ENCODE assay signal across 23 mouse cellular contexts in the genomic region with DNA sequence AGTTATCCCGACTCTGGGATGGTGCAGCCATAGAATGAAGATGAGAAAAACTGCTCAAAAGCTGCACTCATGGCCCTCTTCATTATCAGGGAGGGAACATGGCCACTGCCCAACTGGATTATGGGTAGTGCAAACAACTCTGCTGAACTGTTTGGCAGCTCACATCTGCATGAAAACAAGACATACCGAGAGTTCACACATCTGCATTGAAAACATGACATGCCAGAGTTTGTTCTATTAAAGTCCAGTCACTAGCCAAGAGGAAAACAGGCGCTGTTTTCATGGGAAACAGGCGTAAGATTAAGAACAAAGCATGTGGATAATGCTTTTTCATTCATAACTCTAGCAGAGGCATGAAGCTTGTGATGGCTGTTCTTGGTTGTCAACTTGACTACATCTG. TPM values are rescaled to one million over a fixed set of nuclear protein-coding genes. Genes with fewer than 3 reads are reported as not detected.
DNase-seq lines count a peak whose midpoint lies in the region; ATAC-seq and TF ChIP-seq lines count a peak whose summit lies in the region.
"Had no signal": no experiment of that assay in that cellular context is flagged by ENCODE, and none has a peak within 500 bp of the region (broad histone marks: within the 10 kb centered on the region; RNA-seq: fewer than 3 reads in every experiment).

No protein-coding gene starts in this region.

- no peak for TF ChIP-seq CTCF in gastrocnemius, adult 2 months (IDR thresholded peaks at IDR 0.05)
- no peak for TF ChIP-seq CTCF in lung, embryonic 14.5 days (IDR thresholded peaks at IDR 0.05; ENCODE audit: low read depth)

- no peak for ATAC-seq in lung, embryonic 14.5 days (ENCODE audit: insufficient read depth)
- ATAC-seq in limb, embryonic 13.5 days (ENCODE audit: low FRiP score, low read depth), result no peak
- ATAC-seq: activated CD4-positive, CD25-positive, alpha-beta regulatory T cell, adult 4 months; forebrain, embryonic 15.5 days; inflammation-experienced regulatory T-cells, adult 6 months had no signal

- no peaks in the 10 kb centered on the region for H3K27me3 ChIP-seq in lung, embryonic 14.5 days (ENCODE audit: insufficient read depth, low read length)
- H3K27me3 ChIP-seq in limb, embryonic 13.5 days, result no peaks in the 10 kb centered on the region
- H3K27me3 ChIP-seq: forebrain, embryonic 15.5 days; hindbrain, embryonic 13.5 days; neural tube, embryonic 12.5 days had no signal

- H3K4me2 ChIP-seq in lung, embryonic 14.5 days, result peak overlapping the region; percentile 13; the same call in 1 of the 2 replicates
- H3K4me2 ChIP-seq in limb, embryonic 13.5 days (replicated peaks), result no peak overlapping the region
- H3K4me2 ChIP-seq: forebrain, embryonic 15.5 days; hindbrain, embryonic 13.5 days; neural tube, embryonic 12.5 days had no signal

- peaks cover 9% of the 10 kb centered on the region; the same call in 1 of the 2 replicates for H3K36me3 ChIP-seq in lung, embryonic 14.5 days (ENCODE audit: insufficient read depth)
- peaks cover 10% of the 10 kb centered on the region for H3K36me3 ChIP-seq in limb, embryonic 13.5 days
- H3K36me3 ChIP-seq: forebrain, embryonic 15.5 days; neural tube, embryonic 12.5 days had no signal

- 34% methylated on average over 4 of the region's 4 CpGs for WGBS in lung, embryonic 14.5 days
- 22% methylated on average over 4 of the region's 4 CpGs for WGBS in limb, embryonic 13.5 days

- DNase-seq in gastrocnemius, adult 2 months, result no peak
- DNase-seq in gastrocnemius, postnatal 10 days, result no peak
- no peak for DNase-seq in lung, embryonic 14.5 days
- no peak for DNase-seq in lung, postnatal 25 days (ENCODE audit: low spot score)
- peak; percentile 83 for DNase-seq in adipocyte (ENCODE audit: low spot score)
- no peak for DNase-seq in left cerebral cortex, postnatal 14 days (ENCODE audit: low spot score in 2 of 2)
- DNase-seq: adrenal gland, postnatal 14 days; cerebellum, adult 11 months; heart, postnatal 14 days; kidney, adult 2 months; kidney, postnatal 25 days; layer of hippocampus, adult 9-11 months; lung, adult 2 months; thymus, postnatal 25 days had no signal

- intact Hi-C loops in gastrocnemius, adult 2 months (cut with DNase I), result no loop called here
- intact Hi-C loops in left cerebral cortex, postnatal 14 days (cut with DNase I), result no loop called here

- peaks cover 37% of the 10 kb centered on the region for H3K4me1 ChIP-seq in lung, embryonic 14.5 days (ENCODE audit: insufficient read depth)
- H3K4me1 ChIP-seq in limb, embryonic 13.5 days, result peaks cover 75% of the 10 kb centered on the region

- peak overlapping the region; percentile 95 for H3K27ac ChIP-seq in gastrocnemius, adult 2 months
- H3K27ac ChIP-seq in lung, embryonic 14.5 days (ENCODE audit: low read depth), result no peak overlapping the region
- peak overlapping the region; percentile 22; the same call in 1 of the 2 replicates for H3K27ac ChIP-seq in limb, embryonic 13.5 days
- H3K27ac ChIP-seq: heart, embryonic 10.5 days; neural tube, embryonic 12.5 days had no signal

- H3K9ac ChIP-seq in lung, embryonic 14.5 days, result no peak overlapping the region
- no peak overlapping the region for H3K9ac ChIP-seq in limb, embryonic 13.5 days
- H3K9ac ChIP-seq: forebrain, embryonic 15.5 days; hindbrain, embryonic 13.5 days; neural tube, embryonic 12.5 days had no signal

- no peak overlapping the region for H3K4me3 ChIP-seq in gastrocnemius, adult 2 months
- no peak overlapping the region for H3K4me3 ChIP-seq in lung, embryonic 14.5 days (ENCODE audit: low read depth, low read length)
- H3K4me3 ChIP-seq in limb, embryonic 13.5 days, result no peak overlapping the region
- H3K4me3 ChIP-seq: forebrain, embryonic 15.5 days; heart, embryonic 10.5 days; hindbrain, embryonic 13.5 days; left cerebral cortex, adult 2 months; neural tube, embryonic 12.5 days had no signal

- H3K9me3 ChIP-seq in lung, embryonic 14.5 days (ENCODE audit: low read depth, low read length), result no peaks in the 10 kb centered on the region
- H3K9me3 ChIP-seq in limb, embryonic 13.5 days, result no peaks in the 10 kb centered on the region
- H3K9me3 ChIP-seq: forebrain, embryonic 15.5 days; G1E; heart, embryonic 10.5 days; hindbrain, embryonic 13.5 days; neural tube, embryonic 12.5 days had no signal

RNA-seq across cellular contexts. Expression of a gene that starts 56.7 kb away (rescaled TPM):
- 10 to 100 TPM; 16.7 to 25.6 TPM for total RNA-seq in gastrocnemius, adult 2 months (2021)
- total RNA-seq in gastrocnemius, postnatal 10 days (2021), result 10 to 100 TPM; 23.5 to 31.8 TPM
- polyA plus RNA-seq in lung, embryonic 14.5 days (2014; fragmentation: Nextera tagmentation; extraction: Ambion mirVana), result 101 and 111 TPM in 2 replicates
- 154 and 156 TPM in 2 replicates for polyA plus RNA-seq in limb, embryonic 13.5 days (2015; fragmentation: Nextera tagmentation; extraction: Ambion mirVana)
- 10 to 100 TPM; 48.0 to 53.4 TPM for total RNA-seq in left cerebral cortex, postnatal 14 days (2021)
